Mouse (Mus musculus) G1E (cell line): ENCODE results near the gene Cyp26b1. TPM values are rescaled to one million over a fixed set of nuclear protein-coding genes. Genes with fewer than 3 reads are reported as not detected.

ENCODE experiments used
- ATAC-seq: 2 replicates; pipeline ENCODE4 v1.8.0; 2016; ENCODE audit warnings: mild to moderate bottlenecking; ENCODE audit not compliant: insufficient number of reproducible peaks, poor library complexity, low FRiP score, severe bottlenecking; ENCODE audit errors: extremely low read depth
- DNase-seq: peaks from one replicate; pipeline ENCODE4 v3.0.0; 2012; ENCODE audit warnings: low spot score
- H3K27me3 ChIP-seq: 2 replicates; pipeline ENCODE4 v1.6.1; 2012; ENCODE audit warnings: mild to moderate bottlenecking, low read length, inconsistent platforms; ENCODE audit not compliant: insufficient read depth
- H3K36me3 ChIP-seq: replicated peaks from 2 replicates; pipeline ENCODE3; 2012; ENCODE audit warnings: mild to moderate bottlenecking, inconsistent platforms
- H3K4me1 ChIP-seq: 2 replicates; pipeline ENCODE4 v1.6.1; 2012; ENCODE audit warnings: low read depth, low read length, inconsistent platforms, mixed read lengths; ENCODE audit not compliant: insufficient read depth
- H3K4me3 ChIP-seq: 2 replicates; pipeline ENCODE4 v1.5.1; 2012; ENCODE audit warnings: low read depth, mild to moderate bottlenecking, inconsistent platforms, low read length, moderate library complexity, mixed read lengths
- H3K9me3 ChIP-seq: replicated peaks from 2 replicates; pipeline ENCODE4 v1.6.1; 2012; ENCODE audit warnings: inconsistent platforms
- CTCF ChIP-seq: IDR thresholded peaks from 2 replicates; pipeline ENCODE4 v1.5.1; 2012; ENCODE audit warnings: low read depth, low read length, inconsistent platforms, mixed read lengths
- GATA1 ChIP-seq: IDR thresholded peaks from 2 replicates; pipeline ENCODE4 v1.6.1; 2012; ENCODE audit warnings: borderline replicate concordance, low read length, inconsistent platforms, mixed read lengths
- GATA2 ChIP-seq: IDR thresholded peaks from 2 replicates; pipeline ENCODE4 v1.6.1; 2012; ENCODE audit warnings: low read depth, low read length, inconsistent platforms, borderline replicate concordance
- POLR2AphosphoS5 ChIP-seq: IDR thresholded peaks from 2 replicates; pipeline ENCODE4 v1.6.1; 2012; ENCODE audit warnings: low read depth, low read length, inconsistent platforms; ENCODE audit not compliant: insufficient replicate concordance
- TAL1 ChIP-seq: conservative IDR thresholded peaks from 2 replicates; pipeline ENCODE4 v1.6.1; 2012; ENCODE audit warnings: low read depth, low read length, inconsistent platforms, mixed read lengths
- polyA plus RNA-seq: library from polyadenylated mRNA; stranded (reverse); fragments of >175 nt; gene quantifications from 2 replicates; pipeline ENCODE4 v1.2.3, GENCODE M21; 2012
- total RNA-seq, 2 experiments: library from RNA; stranded (forward) in 1 of 2; stranded (reverse) in 1 of 2; fragments of 200-1000 nt in 1 of 2; fragments of >200 nt in 1 of 2; fragmentation: Nextera tagmentation in 1 of 2; gene quantifications; 2 replicates each; pipeline ENCODE4 v1.2.3; 2014 to 2017

Gene Cyp26b1
- not detected in 2 replicates for total RNA-seq (2014; fragmentation: Nextera tagmentation)
- total RNA-seq (2017): 0.05 TPM in 1 of 2 replicates, not detected in the other
- polyA plus RNA-seq: 0.01 TPM in 1 of 2 replicates, not detected in the other

DNA sequence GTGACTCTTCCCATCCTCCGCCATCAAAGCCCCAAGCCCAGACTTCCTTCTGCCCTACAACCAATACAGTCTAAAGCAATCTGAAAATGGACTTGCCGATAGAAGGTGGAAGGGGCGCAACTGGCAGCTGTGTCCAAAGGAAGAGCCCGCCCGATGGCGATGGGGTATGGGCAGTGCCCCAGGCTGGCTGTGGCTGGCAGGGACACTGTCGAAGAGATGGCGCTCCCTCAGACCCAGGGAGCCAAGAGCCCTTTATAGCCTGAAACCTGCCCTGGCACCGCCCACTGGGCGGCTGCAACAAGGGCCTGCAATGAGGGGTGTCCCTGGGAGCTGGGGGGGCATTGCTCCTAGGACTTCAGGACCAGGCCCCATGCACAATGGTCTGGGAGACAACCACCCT lies at the start of gene Cyp26b1:
Gene Cyp26b1 (minus strand): TSS at position 216 of the 400 bp plus-strand sequence.
- Histone ChIP-seq H3K27me3 (peaks cover 14% of the 10 kb centered on the region), H3K4me3 (no peak within 1 kb of the TSS), H3K9me3 (no peaks in the 10 kb centered on the region; the same call in 1 of the 2 replicates), H3K4me1 (no peaks in the 10 kb centered on the region), H3K36me3 (no peaks in the 10 kb centered on the region)
- ATAC-seq: no peak
- no peak for DNase-seq
- TF ChIP-seq GATA2 (no peak), POLR2AphosphoS5 (no peak), CTCF (no peak), GATA1 (no peak), TAL1 (no peak)

GRCm38 (mm10) chr6:84641062-84641431 lies 47.3 kb upstream of the Cyp26b1 start:
- no peak for DNase-seq
- Histone ChIP-seq H3K36me3 (no peaks in the 10 kb centered on the region), H3K4me1 (no peaks in the 10 kb centered on the region; the same call in 1 of the 2 replicates), H3K4me3 (no peak overlapping the region), H3K27me3 (peaks cover 11% of the 10 kb centered on the region), H3K9me3 (no peaks in the 10 kb centered on the region)
- TF ChIP-seq GATA1: no peak
- TF ChIP-seq GATA2: no peak
- TF ChIP-seq CTCF: no peak
- no peak for TF ChIP-seq TAL1
- TF ChIP-seq POLR2AphosphoS5: no peak
- no peak for ATAC-seq

- ATAC-seq: no peak
- no peaks in the 10 kb centered on the region for H3K9me3 ChIP-seq
- TF ChIP-seq GATA1 (no peak), GATA2 (no peak), POLR2AphosphoS5 (no peak), TAL1 (no peak), CTCF (no peak)
- H3K4me1 ChIP-seq: no peaks in the 10 kb centered on the region; the same call in 1 of the 2 replicates
- H3K36me3 ChIP-seq: no peaks in the 10 kb centered on the region
- no peak for DNase-seq
- H3K4me3 ChIP-seq: no peak overlapping the region
- H3K27me3 ChIP-seq: peaks cover 11% of the 10 kb centered on the region
These were observed 46.8 kb upstream of the Cyp26b1 start for GRCm38 (mm10) chr6:84640324-84641061.

DNA sequence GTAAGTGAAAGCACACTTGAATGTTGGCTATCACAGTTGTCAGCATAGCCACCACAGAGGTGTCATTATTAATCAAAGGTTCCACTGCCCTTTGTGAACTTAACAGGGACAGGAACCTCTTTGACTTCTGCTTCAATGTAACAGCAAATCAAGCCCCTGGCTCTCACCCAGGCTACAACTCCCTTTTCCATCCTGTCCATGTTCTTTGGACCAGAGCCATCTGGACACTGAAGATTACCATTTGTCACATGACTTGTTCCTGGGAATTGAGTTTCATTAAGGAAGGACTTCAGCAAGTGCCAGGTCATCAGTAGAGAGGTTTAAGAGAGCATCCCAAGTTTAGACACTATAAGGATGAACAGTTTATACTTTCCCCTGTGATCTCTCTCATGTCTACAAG lies 44.5 kb upstream of the Cyp26b1 start:
- H3K4me1 ChIP-seq: no peaks in the 10 kb centered on the region; the same call in 1 of the 2 replicates
- peaks cover 7% of the 10 kb centered on the region for H3K27me3 ChIP-seq
- no peaks in the 10 kb centered on the region for H3K9me3 ChIP-seq
- no peaks in the 10 kb centered on the region for H3K36me3 ChIP-seq
- ATAC-seq (no peak), DNase-seq (no peak)
- TF ChIP-seq CTCF (no peak), POLR2AphosphoS5 (no peak), GATA2 (no peak), GATA1 (no peak)
- H3K4me3 ChIP-seq: no peak overlapping the region

DNA sequence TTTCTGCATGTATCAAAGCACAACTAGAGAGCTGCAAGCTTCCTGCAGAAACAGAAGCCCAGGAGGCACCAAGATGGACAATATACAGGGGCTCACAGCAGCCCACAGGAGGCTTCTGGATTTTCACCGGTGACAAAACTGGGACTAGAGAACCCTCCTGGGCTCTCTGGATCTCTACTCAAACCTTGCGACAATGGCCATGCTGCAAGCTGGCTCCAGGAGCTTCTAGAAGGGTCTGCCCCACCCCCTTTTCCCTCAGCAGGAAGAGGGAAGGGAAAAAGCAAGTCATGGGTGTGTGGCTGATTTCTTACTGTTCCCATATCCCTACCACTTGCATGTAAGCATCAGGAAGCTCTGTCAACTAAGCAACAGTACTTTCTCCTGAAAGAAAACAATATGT lies 37.9 kb upstream of the Cyp26b1 start:
- no peak overlapping the region for H3K4me3 ChIP-seq
- DNase-seq (no peak), ATAC-seq (no peak)
- TF ChIP-seq GATA1 (no peak), TAL1 (no peak), CTCF (no peak), POLR2AphosphoS5 (no peak), GATA2 (no peak)
- no peaks in the 10 kb centered on the region for H3K36me3 ChIP-seq
- H3K9me3 ChIP-seq: no peaks in the 10 kb centered on the region
- no peaks in the 10 kb centered on the region for H3K4me1 ChIP-seq
- H3K27me3 ChIP-seq: peaks cover 5% of the 10 kb centered on the region

DNA sequence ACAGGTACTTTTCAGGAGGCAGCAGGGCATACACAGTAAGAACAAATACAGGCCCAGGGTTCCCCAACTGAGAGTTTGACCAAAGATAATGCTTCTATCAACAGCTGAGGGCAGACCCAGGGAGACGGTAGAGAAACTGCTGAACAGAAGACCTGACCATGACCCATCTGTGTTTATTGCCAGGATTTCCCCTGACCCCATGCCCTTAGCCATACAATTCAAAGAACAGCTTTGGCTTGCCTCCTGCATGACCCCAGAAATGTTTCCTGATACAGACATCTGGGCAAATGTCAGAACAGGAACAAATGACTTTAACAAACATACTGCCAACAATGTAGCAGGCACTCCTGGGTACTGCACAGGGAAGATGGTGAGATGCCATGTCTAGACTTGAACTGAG lies 36.6 kb upstream of the Cyp26b1 start:
- ATAC-seq (no peak), DNase-seq (no peak)
- H3K4me1 ChIP-seq: no peaks in the 10 kb centered on the region
- H3K27me3 ChIP-seq: peaks cover 5% of the 10 kb centered on the region
- H3K9me3 ChIP-seq: no peaks in the 10 kb centered on the region
- no peak for TF ChIP-seq CTCF
- no peak for TF ChIP-seq GATA2
- no peak for TF ChIP-seq TAL1
- TF ChIP-seq POLR2AphosphoS5: no peak
- no peaks in the 10 kb centered on the region for H3K36me3 ChIP-seq
- no peak overlapping the region for H3K4me3 ChIP-seq
